Mouse (Mus musculus) intestine, embryonic 16.5 days (tissue): ENCODE data around the gene Sprn. TPM values are rescaled to one million over a fixed set of nuclear protein-coding genes. Genes with fewer than 3 reads are reported as not detected.

Source experiments
- ATAC-seq: fragments of 200-750 bp; cut with Nextera tagmentation; 2 replicates; pipeline ENCODE4 v1.8.0; 2017; ENCODE audit warnings: moderate TSS enrichment, moderate library complexity
- H3K27ac ChIP-seq: fragments of 300-500 bp; sonication (generic); 2 replicates; pipeline ENCODE4 v1.5.1; 2014; ENCODE audit warnings: mild to moderate bottlenecking, low read length
- H3K27me3 ChIP-seq: fragments of 300-500 bp; sonication (generic); replicated peaks from 2 replicates; pipeline ENCODE4 v1.6.1; 2014; ENCODE audit warnings: low read length, control low read depth, mixed read lengths; ENCODE audit not compliant: control insufficient read depth, insufficient read depth
- H3K36me3 ChIP-seq: fragments of 300-500 bp; sonication (generic); 2 replicates; pipeline ENCODE4 v1.6.1; 2014; ENCODE audit warnings: low read length, control low read depth; ENCODE audit not compliant: control insufficient read depth, insufficient read depth
- H3K4me1 ChIP-seq: fragments of 300-500 bp; sonication (generic); 2 replicates; pipeline ENCODE4 v1.6.1; 2014; ENCODE audit warnings: low read length, control low read depth, mixed read lengths; ENCODE audit not compliant: control insufficient read depth, insufficient read depth
- H3K4me2 ChIP-seq: fragments of 300-500 bp; sonication (generic); 2 replicates; pipeline ENCODE4 v1.6.1; 2014; ENCODE audit warnings: low read depth, low read length, control low read depth
- H3K4me3 ChIP-seq: fragments of 300-500 bp; sonication (generic); 2 replicates; pipeline ENCODE4 v1.5.1; 2014; ENCODE audit warnings: mild to moderate bottlenecking, low read length
- H3K9ac ChIP-seq: fragments of 300-500 bp; sonication (generic); 2 replicates; pipeline ENCODE4 v1.6.1; 2014; ENCODE audit warnings: low read depth, low read length
- H3K9me3 ChIP-seq: fragments of 300-500 bp; sonication (generic); 2 replicates; pipeline ENCODE4 v1.6.1; 2016; ENCODE audit warnings: low read length, control low read depth; ENCODE audit not compliant: control insufficient read depth
- WGBS: fragments of 180-500 bp; shearing (Covaris S2); extraction: QIAGEN DNeasy Blood & Tissue Kit; methylation state at CpG from one replicate; pipeline ENCODE4 v1.1.7; 2014; 5-methylcytosine and 5-hydroxymethylcytosine counted together
- polyA plus RNA-seq: library from polyadenylated mRNA; unstranded; fragments of >200 nt; fragmentation: Nextera tagmentation; extraction: Ambion mirVana; gene quantifications from 2 replicates; pipeline ENCODE4 v1.2.1, GENCODE M21; 2015

Gene Sprn
- 0.89 and 1.4 TPM in 2 replicates for polyA plus RNA-seq

GRCm38 (mm10) chr7:140154218-140154927 lies at the start of gene Sprn:
Gene Sprn, minus strand, starts transcription at chr7:140154877.
- H3K9ac ChIP-seq = peak within 1 kb of the TSS; percentile 48; the same call in 1 of the 2 replicates
- H3K27me3 ChIP-seq = peaks cover 21% of the 10 kb centered on the region
- H3K9me3 ChIP-seq = no peaks in the 10 kb centered on the region
- 3% methylated on average over 28 of the region's 28 CpGs for WGBS
- H3K4me1 ChIP-seq = 0 out of 2 replicates have a peak, but pooled peaks cover 4% of the 10 kb centered on the region
- H3K4me2 ChIP-seq = peak within 1 kb of the TSS; percentile 46; the same call in 1 of the 2 replicates
- ATAC-seq = 0 out of 2 replicates have a peak, but pooled peaks have one; percentile 11
- no peak within 1 kb of the TSS for H3K27ac ChIP-seq
- H3K36me3 ChIP-seq = no peaks in the 10 kb centered on the region
- H3K4me3 ChIP-seq = peak within 1 kb of the TSS; percentile 20

- WGBS = 92% methylated on average over 4 of the region's 4 CpGs
Observed at GRCm38 (mm10) chr7:140201090-140201489, 46.4 kb upstream of the Sprn start.

GRCm38 (mm10) chr7:140196002-140196401 lies 41.3 kb upstream of the Sprn start:
- H3K4me2 ChIP-seq = no peak overlapping the region
- H3K4me1 ChIP-seq = no peaks in the 10 kb centered on the region
- H3K9me3 ChIP-seq = no peaks in the 10 kb centered on the region
- H3K27ac ChIP-seq = no peak overlapping the region
- H3K4me3 ChIP-seq = no peak overlapping the region
- H3K9ac ChIP-seq = no peak overlapping the region
- no peaks in the 10 kb centered on the region for H3K27me3 ChIP-seq
- 81% methylated on average over 8 of the region's 8 CpGs for WGBS
- no peak for ATAC-seq
- no peaks in the 10 kb centered on the region for H3K36me3 ChIP-seq

More at GRCm38 (mm10) chr7:140201090-140201489, 46.4 kb upstream of the Sprn start:
- no peak overlapping the region for H3K4me2 ChIP-seq
- H3K4me3 ChIP-seq = no peak overlapping the region
- ATAC-seq = no peak
- H3K4me1 ChIP-seq = no peaks in the 10 kb centered on the region
- H3K27me3 ChIP-seq = no peaks in the 10 kb centered on the region
- no peaks in the 10 kb centered on the region for H3K9me3 ChIP-seq
- H3K27ac ChIP-seq = no peak overlapping the region
- H3K36me3 ChIP-seq = no peaks in the 10 kb centered on the region
- no peak overlapping the region for H3K9ac ChIP-seq

- Histone ChIP-seq H3K4me3 (no peak overlapping the region), H3K27ac (no peak overlapping the region), H3K4me2 (no peak overlapping the region), H3K9ac (no peak overlapping the region), H3K27me3 (no peaks in the 10 kb centered on the region), H3K36me3 (no peaks in the 10 kb centered on the region), H3K4me1 (no peaks in the 10 kb centered on the region), H3K9me3 (no peaks in the 10 kb centered on the region)
- ATAC-seq = no peak
- WGBS = 80% methylated on average over 4 of the region's 4 CpGs
Observed at GRCm38 (mm10) chr7:140194031-140194430, 39.4 kb upstream of the Sprn start.

- no peak overlapping the region for H3K9ac ChIP-seq
- H3K27me3 ChIP-seq = no peaks in the 10 kb centered on the region; the same call in 1 of the 2 replicates
- H3K9me3 ChIP-seq = no peaks in the 10 kb centered on the region
- H3K4me2 ChIP-seq = no peak overlapping the region
- no peaks in the 10 kb centered on the region for H3K4me1 ChIP-seq
- H3K36me3 ChIP-seq = no peaks in the 10 kb centered on the region
- no peak for ATAC-seq
- no peak overlapping the region for H3K27ac ChIP-seq
- H3K4me3 ChIP-seq = no peak overlapping the region
- WGBS = 78% methylated on average over 2 of the region's 2 CpGs
Observed at GRCm38 (mm10) chr7:140192851-140193250, 38.2 kb upstream of the Sprn start.

- Histone ChIP-seq H3K36me3 (no peaks in the 10 kb centered on the region), H3K4me1 (no peaks in the 10 kb centered on the region), H3K9ac (no peak overlapping the region), H3K27me3 (peaks cover 3% of the 10 kb centered on the region; the same call in 1 of the 2 replicates), H3K4me2 (no peak overlapping the region), H3K27ac (no peak overlapping the region), H3K9me3 (no peaks in the 10 kb centered on the region), H3K4me3 (no peak overlapping the region)
- 42% methylated on average over 2 of the region's 2 CpGs for WGBS
- ATAC-seq = no peak
Observed at GRCm38 (mm10) chr7:140192445-140192844, 37.8 kb upstream of the Sprn start.

GRCm38 (mm10) chr7:140190435-140190834 lies 35.8 kb upstream of the Sprn start:
- Histone ChIP-seq H3K9me3 (no peaks in the 10 kb centered on the region), H3K36me3 (no peaks in the 10 kb centered on the region), H3K4me1 (no peaks in the 10 kb centered on the region), H3K27ac (no peak overlapping the region), H3K4me3 (no peak overlapping the region), H3K4me2 (no peak overlapping the region), H3K9ac (no peak overlapping the region), H3K27me3 (peaks cover 3% of the 10 kb centered on the region; the same call in 1 of the 2 replicates)
- no peak for ATAC-seq
- 77% methylated on average over 1 of the region's 1 CpGs for WGBS

- H3K9ac ChIP-seq = no peak overlapping the region
- H3K36me3 ChIP-seq = no peaks in the 10 kb centered on the region
- H3K4me1 ChIP-seq = no peaks in the 10 kb centered on the region
- no peak for ATAC-seq
- no peak overlapping the region for H3K4me2 ChIP-seq
- WGBS = 65% methylated on average over 4 of the region's 4 CpGs
- no peak overlapping the region for H3K27ac ChIP-seq
- no peaks in the 10 kb centered on the region for H3K9me3 ChIP-seq
- peaks cover 3% of the 10 kb centered on the region; the same call in 1 of the 2 replicates for H3K27me3 ChIP-seq
- H3K4me3 ChIP-seq = no peak overlapping the region
Observed at GRCm38 (mm10) chr7:140188391-140189328, 34.0 kb upstream of the Sprn start.

- peaks cover 3% of the 10 kb centered on the region; the same call in 1 of the 2 replicates for H3K27me3 ChIP-seq
- H3K4me2 ChIP-seq = no peak overlapping the region
- WGBS = 85% methylated on average over 7 of the region's 7 CpGs
- no peak overlapping the region for H3K9ac ChIP-seq
- H3K4me3 ChIP-seq = no peak overlapping the region
- H3K4me1 ChIP-seq = no peaks in the 10 kb centered on the region
- H3K27ac ChIP-seq = no peak overlapping the region
- no peaks in the 10 kb centered on the region for H3K36me3 ChIP-seq
- H3K9me3 ChIP-seq = no peaks in the 10 kb centered on the region
- ATAC-seq = no peak
Observed at GRCm38 (mm10) chr7:140187721-140188390, 33.2 kb upstream of the Sprn start.
